Mouse (Mus musculus) gastrocnemius, postnatal 36 days (tissue): ENCODE results near the gene Slc4a4. TPM values are rescaled to one million over a fixed set of nuclear protein-coding genes. Genes with fewer than 3 reads are reported as not detected.

ENCODE experiments used
- DNase-seq, 2 experiments: peaks; one replicate each; pipeline ENCODE4 v3.0.0; 2022
- intact Hi-C: fragments of 180-260 bp; cut with DNase I; formaldehyde crosslinking; loops from one replicate; pipeline ENCODE4 v1.15.1; 2025
- total RNA-seq, 2 experiments: library from RNA; stranded (reverse); gene quantifications; 2 replicates each; pipeline ENCODE4 v1.2.3; 2021

Gene Slc4a4
- total RNA-seq, 2 experiments from 2014 or later, result 15.3 to 20.3 TPM

- DNase-seq, result no peak
- intact Hi-C loops, result no loop called here
Measured at GRCm38 (mm10) chr5:89052230-89052629, 165.6 kb downstream of the Slc4a4 start.

- no peak for DNase-seq
Measured at GRCm38 (mm10) chr5:89055656-89056055, 169.0 kb downstream of the Slc4a4 start.

GRCm38 (mm10) chr5:89056370-89056769, 169.8 kb downstream of the Slc4a4 start:
- no peak for DNase-seq
- intact Hi-C loops, result loop anchor here (5.0 kb wide), 1 partner anchor 64 kb away; no protein-coding TSS in a partner anchor

More at GRCm38 (mm10) chr5:89055656-89056055, 169.0 kb downstream of the Slc4a4 start:
- intact Hi-C loops, result loop anchor here (5.0 kb wide), 1 partner anchor 63 kb away; no protein-coding TSS in a partner anchor

- intact Hi-C loops, result no loop called here
- no peak for DNase-seq
Measured at GRCm38 (mm10) chr5:89061097-89061496, 174.5 kb downstream of the Slc4a4 start.

DNA sequence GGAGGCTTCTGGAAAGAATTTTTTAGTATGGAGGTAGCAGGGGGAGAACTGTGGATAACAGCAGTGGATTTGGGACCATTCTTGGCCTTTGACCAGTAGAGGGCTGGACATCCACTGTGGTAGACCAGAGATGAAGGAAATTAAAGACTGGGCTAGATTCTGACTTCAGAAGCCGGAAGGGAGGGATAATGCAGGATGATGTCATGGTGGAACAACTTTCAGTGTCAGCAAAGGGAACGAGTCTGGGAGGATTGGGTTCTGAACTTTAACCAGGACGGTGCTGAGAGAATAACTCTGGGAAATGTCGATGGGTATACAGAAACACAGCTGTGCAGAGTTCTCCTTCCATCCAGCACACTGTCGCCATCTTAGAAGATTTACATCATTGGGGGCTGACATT, 175.7 kb downstream of the Slc4a4 start:
- no peak for DNase-seq
- intact Hi-C loops, result no loop called here

DNA sequence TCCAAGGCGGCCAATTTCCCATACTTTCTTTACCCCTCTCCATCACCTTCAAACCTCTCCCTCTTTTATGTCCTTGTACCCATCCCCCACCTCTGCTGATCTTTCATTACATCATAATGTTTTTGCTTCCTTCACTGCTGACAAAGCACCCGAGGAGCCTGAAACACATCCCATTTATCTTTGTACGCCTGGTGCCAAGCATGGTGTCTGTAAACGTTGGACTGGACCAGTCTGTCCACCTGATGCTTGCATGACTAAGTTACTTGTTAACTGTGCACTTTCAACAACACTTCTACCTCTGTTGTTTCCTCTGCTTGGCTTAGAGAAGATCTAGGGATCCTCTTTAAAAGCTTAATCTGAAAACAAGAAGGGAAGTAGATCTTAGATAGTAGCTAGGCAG, 180.5 kb downstream of the Slc4a4 start:
- no peak for DNase-seq
- intact Hi-C loops, result no loop called here

- intact Hi-C loops, result no loop called here
- DNase-seq, result no peak
Measured at GRCm38 (mm10) chr5:89068072-89068471, 181.5 kb downstream of the Slc4a4 start.

DNA sequence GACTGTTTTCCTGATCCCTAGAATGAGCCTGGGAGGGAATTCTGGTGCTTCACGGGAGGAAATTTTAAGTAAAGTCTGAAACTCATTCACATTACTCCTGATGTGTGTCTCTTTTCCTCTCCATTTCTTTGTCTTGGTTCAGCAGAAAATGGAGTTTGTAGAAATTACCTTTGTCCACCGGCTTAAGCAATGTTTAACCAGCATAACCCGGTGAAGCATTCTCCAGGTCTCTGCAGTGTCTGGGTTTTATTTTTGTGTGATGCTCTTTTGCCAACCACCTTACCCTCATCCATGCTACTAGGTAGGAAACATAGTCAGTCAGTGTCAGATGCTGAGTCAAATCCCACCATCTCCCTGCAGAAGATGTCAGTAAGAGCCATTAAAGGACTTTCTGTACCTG, 183.4 kb downstream of the Slc4a4 start:
- no peak for DNase-seq
- intact Hi-C loops, result no loop called here

DNA sequence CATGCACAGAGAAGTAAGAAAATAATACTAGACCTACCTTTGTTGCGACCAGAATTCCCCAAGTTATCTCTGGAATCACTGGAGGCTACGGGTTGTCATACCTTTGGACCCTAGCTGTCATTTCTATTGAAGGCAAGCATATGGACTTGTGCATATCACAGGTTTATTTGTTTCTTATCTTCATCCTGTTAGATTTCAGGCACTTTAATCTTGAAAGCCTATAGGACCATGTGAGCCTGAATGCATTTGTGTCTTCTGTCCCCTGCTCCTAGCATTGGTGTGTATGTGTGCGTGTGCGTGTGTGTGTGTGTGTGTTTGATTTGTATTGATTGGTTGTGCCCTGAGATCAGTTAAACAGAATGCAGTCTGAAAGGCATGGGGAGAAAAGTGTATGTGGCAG, 185.3 kb downstream of the Slc4a4 start:
- DNase-seq, result no peak
- intact Hi-C loops, result no loop called here

- intact Hi-C loops, result no loop called here
- no peak for DNase-seq
Measured at GRCm38 (mm10) chr5:89077711-89078110, 191.1 kb downstream of the Slc4a4 start.

- no peak for DNase-seq
- intact Hi-C loops, result no loop called here
Measured at GRCm38 (mm10) chr5:89083476-89083875, 196.9 kb downstream of the Slc4a4 start.

DNA sequence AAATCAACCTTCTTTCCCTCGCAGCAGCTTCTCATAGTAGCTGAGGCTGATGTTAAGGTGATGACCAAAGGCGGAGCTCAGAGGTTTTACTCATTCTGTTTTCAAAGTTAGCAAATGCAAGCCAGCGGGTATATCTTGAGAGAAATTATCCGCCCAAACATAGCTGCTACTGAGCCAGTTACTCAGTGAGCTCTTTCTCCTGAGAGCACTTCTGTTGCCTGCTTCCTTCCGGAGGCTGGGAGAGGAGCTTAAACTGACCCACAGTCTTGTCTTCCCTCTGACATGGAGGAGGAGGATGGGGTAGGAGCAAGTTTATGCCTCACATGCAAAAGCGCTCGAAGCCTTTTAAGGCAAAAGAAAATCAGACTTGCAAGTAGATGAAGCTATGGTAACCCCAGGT, 201.3 kb downstream of the Slc4a4 start:
- intact Hi-C loops, result no loop called here
- no peak for DNase-seq

DNA sequence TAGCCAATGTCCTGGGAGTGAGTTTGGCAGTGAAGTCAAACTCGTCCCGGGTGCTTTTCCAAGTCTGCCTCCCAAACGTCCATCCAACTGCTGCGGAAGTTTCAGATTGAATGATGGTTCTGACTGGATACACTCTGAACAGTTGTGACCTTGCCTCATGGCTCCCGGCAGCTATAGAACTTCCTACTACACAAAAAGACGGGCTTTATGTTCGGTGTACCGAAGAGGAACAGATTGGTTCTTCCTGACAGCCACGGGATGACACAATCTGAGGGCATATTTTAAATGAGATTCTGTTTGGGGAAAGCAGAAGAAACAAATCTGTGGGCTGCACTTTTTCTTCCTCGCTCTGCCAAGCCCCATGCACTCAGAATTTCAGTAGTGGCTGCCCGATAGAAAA, 201.8 kb downstream of the Slc4a4 start:
- intact Hi-C loops, result no loop called here
- DNase-seq, result no peak

GRCm38 (mm10) chr5:89090131-89090530, 203.5 kb downstream of the Slc4a4 start:
- intact Hi-C loops, result no loop called here
- DNase-seq, result no peak

GRCm38 (mm10) chr5:89096371-89096770, 209.8 kb downstream of the Slc4a4 start:
- DNase-seq, result no peak
- intact Hi-C loops, result no loop called here

DNA sequence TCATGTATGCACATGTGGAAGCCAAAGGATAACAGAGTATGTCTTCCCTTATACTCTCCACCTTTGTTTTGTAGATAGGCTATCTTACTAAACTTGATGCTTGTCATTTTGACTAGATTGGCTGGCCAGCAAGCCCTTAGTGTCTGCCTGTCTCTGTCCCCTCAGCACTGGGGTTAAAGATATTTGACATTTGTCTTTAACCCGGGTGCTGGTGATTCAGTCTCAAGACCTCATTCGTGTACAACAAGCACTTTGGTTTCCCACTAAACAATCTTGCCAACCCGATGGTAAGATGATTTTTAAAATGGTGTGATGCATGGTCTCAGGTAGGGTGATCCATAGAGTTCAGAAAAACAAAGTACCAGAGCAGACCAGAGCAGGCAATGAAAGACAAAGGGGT, 210.7 kb downstream of the Slc4a4 start:
- no peak for DNase-seq

GRCm38 (mm10) chr5:89098121-89098520, 211.5 kb downstream of the Slc4a4 start:
- no peak for DNase-seq
- intact Hi-C loops, result no loop called here

More for the DNA sequence above, 210.7 kb downstream of the Slc4a4 start:
- intact Hi-C loops, result no loop called here

- intact Hi-C loops, result no loop called here
Measured at GRCm38 (mm10) chr5:89099886-89100285, 213.3 kb downstream of the Slc4a4 start.

DNA sequence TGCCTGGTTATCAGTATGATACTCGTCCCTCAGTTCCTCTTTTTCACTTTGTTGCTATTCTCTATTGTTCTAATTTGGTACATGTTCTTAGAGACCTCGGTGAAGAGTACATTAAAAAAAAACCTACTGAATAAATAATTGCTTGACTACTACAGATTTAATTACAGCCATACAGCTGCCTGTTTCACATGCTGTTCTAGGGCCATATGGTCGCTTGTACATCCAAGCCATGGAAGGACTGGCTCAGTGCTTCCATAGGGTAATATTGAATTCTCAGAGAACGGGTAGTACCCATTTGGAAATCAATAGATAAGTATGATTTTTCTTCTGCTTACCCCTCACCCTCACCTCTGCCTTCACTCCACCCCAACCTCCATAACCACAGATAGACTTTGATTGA, 215.9 kb downstream of the Slc4a4 start:
- intact Hi-C loops, result no loop called here
- DNase-seq, result no peak

More at GRCm38 (mm10) chr5:89099886-89100285, 213.3 kb downstream of the Slc4a4 start:
- no peak for DNase-seq

DNA sequence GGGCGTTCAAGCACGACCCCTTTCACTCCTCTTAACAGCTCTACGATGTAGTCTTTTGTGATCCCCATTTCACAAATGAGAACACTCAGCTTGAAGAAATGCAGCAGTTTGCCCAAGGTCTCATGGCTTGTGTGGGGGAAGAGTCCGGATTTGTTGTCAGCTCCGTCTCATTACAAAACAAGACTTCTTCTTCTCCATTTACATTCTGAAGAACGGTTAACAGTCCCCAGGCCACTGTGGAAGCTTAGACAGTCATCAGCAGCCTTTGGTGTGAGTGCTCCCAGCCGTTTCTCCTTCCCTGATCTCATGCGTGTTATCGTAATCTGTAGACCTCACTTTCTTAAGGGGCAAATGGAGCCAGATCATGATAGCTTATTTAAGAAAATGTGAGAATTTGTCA, 218.7 kb downstream of the Slc4a4 start:
- no peak for DNase-seq
- intact Hi-C loops, result no loop called here

DNA sequence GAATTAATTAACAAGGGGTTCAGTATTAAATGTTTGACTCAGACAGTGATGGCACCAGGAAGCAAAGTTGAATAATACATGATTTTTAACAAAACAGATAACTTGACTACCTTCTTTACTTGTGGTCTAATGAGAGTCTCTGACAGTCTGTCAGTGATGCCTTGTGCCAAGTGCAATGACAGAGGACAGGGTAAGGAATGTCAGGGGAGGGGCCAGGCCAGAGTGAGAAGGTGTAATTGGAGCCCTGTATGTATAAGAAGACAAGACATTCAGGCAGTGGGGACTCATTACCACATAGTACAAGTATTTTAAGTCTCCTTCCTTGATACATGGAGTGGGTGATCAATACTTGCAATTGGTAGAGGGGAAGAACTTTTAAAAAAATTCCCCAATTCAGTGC, 219.6 kb downstream of the Slc4a4 start:
- intact Hi-C loops, result no loop called here
- DNase-seq, result no peak

DNA sequence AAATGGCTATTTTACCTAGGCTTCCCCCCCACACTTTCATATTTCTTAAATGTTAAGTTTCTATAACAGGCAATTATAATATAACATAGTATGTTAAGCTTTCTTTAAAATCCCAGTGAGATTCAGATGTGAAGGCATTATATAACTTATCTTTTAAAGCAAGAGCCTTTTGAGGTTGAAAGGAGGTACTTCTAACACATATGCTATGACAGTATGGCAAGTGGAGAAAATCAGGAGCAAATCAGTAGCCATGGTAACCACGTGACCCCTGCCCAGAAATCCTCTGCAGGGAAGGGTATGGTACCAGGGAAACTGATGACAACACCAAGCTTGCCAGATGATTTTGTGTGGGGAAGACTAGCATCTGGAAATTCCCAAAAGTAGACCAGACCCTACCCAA, 222.2 kb downstream of the Slc4a4 start:
- DNase-seq, result no peak
- intact Hi-C loops, result no loop called here

DNA sequence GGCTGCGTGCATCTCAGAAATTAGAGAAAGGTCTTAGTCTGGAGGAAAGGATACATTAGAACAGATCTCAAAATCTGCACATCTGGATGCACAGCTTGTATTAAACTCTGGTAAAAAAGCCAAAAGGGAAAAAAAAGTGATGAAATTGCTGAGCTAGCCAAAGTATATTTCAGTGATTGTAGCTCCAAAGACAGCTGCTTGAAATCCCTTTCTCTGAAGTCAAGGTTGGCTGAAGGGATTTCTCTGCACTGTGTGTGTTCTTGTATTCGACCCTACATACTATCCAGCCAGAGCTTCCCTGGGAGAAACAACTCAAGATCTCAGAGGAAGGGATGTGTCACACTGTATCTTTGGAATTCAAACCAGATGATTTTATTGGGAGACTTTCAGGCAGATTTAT, 223.2 kb downstream of the Slc4a4 start:
- no peak for DNase-seq
- intact Hi-C loops, result no loop called here
